Mouse (Mus musculus): ENCODE data around the gene Uvrag. TPM values are rescaled to one million over a fixed set of nuclear protein-coding genes. Genes with fewer than 3 reads are reported as not detected.
A peak's percentile ranks its signal among the peaks of the same experiment; 100 is the strongest.

The Uvrag gene
- polyA plus RNA-seq, 1 experiment from 2014 or later = 20.9 TPM

GRCm38 (mm10) chr7:99161961-99162360 is 21.0 kb upstream of the Uvrag start:
- Histone ChIP-seq H3K27ac (peak overlapping the region; percentile 66), H3K4me3 (replicated peaks) (no peak overlapping the region), H3K9ac (no peak overlapping the region), H3K4me1 (replicated peaks) (peaks cover 38% of the 10 kb centered on the region), H3K4me2 (replicated peaks) (peak overlapping the region; percentile 15), H3K36me3 (no peaks in the 10 kb centered on the region), H3K27me3 (replicated peaks) (no peaks in the 10 kb centered on the region), H3K9me3 (no peaks in the 10 kb centered on the region)
- ATAC-seq = no peak
- WGBS = 80% methylated on average over 11 of the region's 11 CpGs

GRCm38 (mm10) chr7:99161529-99161928 is 20.6 kb upstream of the Uvrag start:
- no peaks in the 10 kb centered on the region for H3K9me3 ChIP-seq
- no peaks in the 10 kb centered on the region for H3K27me3 ChIP-seq (replicated peaks)
- H3K4me2 ChIP-seq (replicated peaks) = peak overlapping the region; percentile 15
- no peak overlapping the region for H3K9ac ChIP-seq
- peaks cover 40% of the 10 kb centered on the region for H3K4me1 ChIP-seq (replicated peaks)
- ATAC-seq = peak; percentile 81
- no peaks in the 10 kb centered on the region for H3K36me3 ChIP-seq
- H3K27ac ChIP-seq = peak overlapping the region; percentile 66
- no peak overlapping the region for H3K4me3 ChIP-seq (replicated peaks)
- 26% methylated on average over 4 of the region's 4 CpGs for WGBS

GRCm38 (mm10) chr7:99160995-99161394 is 20.1 kb upstream of the Uvrag start:
- no peak overlapping the region for H3K9ac ChIP-seq
- peak; percentile 7; the same call in 1 of the 2 replicates for ATAC-seq
- no peaks in the 10 kb centered on the region for H3K36me3 ChIP-seq
- H3K4me2 ChIP-seq (replicated peaks) = no peak overlapping the region
- H3K4me3 ChIP-seq (replicated peaks) = no peak overlapping the region
- WGBS = 70% methylated on average over 7 of the region's 7 CpGs
- H3K9me3 ChIP-seq = no peaks in the 10 kb centered on the region
- H3K27me3 ChIP-seq (replicated peaks) = no peaks in the 10 kb centered on the region
- H3K27ac ChIP-seq = peak overlapping the region; percentile 66
- H3K4me1 ChIP-seq (replicated peaks) = peaks cover 46% of the 10 kb centered on the region

GRCm38 (mm10) chr7:99159446-99159845 is 18.5 kb upstream of the Uvrag start:
- Histone ChIP-seq H3K36me3 (no peaks in the 10 kb centered on the region), H3K9ac (no peak overlapping the region), H3K9me3 (no peaks in the 10 kb centered on the region), H3K27ac (no peak overlapping the region), H3K27me3 (replicated peaks) (no peaks in the 10 kb centered on the region), H3K4me2 (replicated peaks) (no peak overlapping the region), H3K4me1 (replicated peaks) (peaks cover 52% of the 10 kb centered on the region), H3K4me3 (replicated peaks) (no peak overlapping the region)
- 80% methylated on average over 2 of the region's 2 CpGs for WGBS
- ATAC-seq = no peak

DNA sequence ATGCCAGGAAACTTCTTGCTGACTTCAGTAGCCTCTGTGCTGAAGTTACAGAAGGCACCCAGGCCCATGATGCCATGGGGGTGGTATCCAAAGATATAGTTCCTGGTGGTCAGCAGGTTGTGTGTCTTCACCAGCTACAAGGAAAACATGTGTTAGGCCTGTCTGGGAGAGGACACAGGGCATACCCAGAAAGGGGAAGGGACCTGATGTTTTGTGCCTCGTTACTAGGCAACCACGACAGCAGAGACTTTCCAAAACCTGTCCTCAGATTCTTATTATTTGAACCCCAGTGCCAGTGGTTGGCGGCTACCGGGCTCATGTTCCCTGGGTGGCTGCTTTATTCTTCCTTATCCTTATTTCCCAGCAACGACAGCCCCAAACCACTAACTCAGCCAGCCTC is 18.0 kb upstream of the Uvrag start:
- no peak overlapping the region for H3K4me2 ChIP-seq (replicated peaks)
- peaks cover 53% of the 10 kb centered on the region for H3K4me1 ChIP-seq (replicated peaks)
- no peaks in the 10 kb centered on the region for H3K27me3 ChIP-seq (replicated peaks)
- no peak overlapping the region for H3K9ac ChIP-seq
- no peaks in the 10 kb centered on the region for H3K36me3 ChIP-seq
- no peak for ATAC-seq
- 81% methylated on average over 5 of the region's 5 CpGs for WGBS
- no peak overlapping the region for H3K4me3 ChIP-seq (replicated peaks)
- no peaks in the 10 kb centered on the region for H3K9me3 ChIP-seq
- H3K27ac ChIP-seq = no peak overlapping the region

GRCm38 (mm10) chr7:99158011-99158410 is 17.1 kb upstream of the Uvrag start:
- Histone ChIP-seq H3K9me3 (no peaks in the 10 kb centered on the region), H3K27ac (no peak overlapping the region), H3K27me3 (replicated peaks) (no peaks in the 10 kb centered on the region), H3K9ac (no peak overlapping the region), H3K4me3 (replicated peaks) (no peak overlapping the region), H3K36me3 (no peaks in the 10 kb centered on the region), H3K4me2 (replicated peaks) (no peak overlapping the region), H3K4me1 (replicated peaks) (peaks cover 44% of the 10 kb centered on the region)
- no peak for ATAC-seq
- WGBS = 83% methylated on average over 8 of the region's 8 CpGs

GRCm38 (mm10) chr7:99156737-99157136 is 15.8 kb upstream of the Uvrag start:
- no peak overlapping the region for H3K4me3 ChIP-seq (replicated peaks)
- H3K9ac ChIP-seq = no peak overlapping the region
- H3K27ac ChIP-seq = no peak overlapping the region
- 84% methylated on average over 10 of the region's 10 CpGs for WGBS
- ATAC-seq = no peak
- H3K9me3 ChIP-seq = no peaks in the 10 kb centered on the region
- no peaks in the 10 kb centered on the region for H3K36me3 ChIP-seq
- peaks cover 35% of the 10 kb centered on the region for H3K4me1 ChIP-seq (replicated peaks)
- no peaks in the 10 kb centered on the region for H3K27me3 ChIP-seq (replicated peaks)
- H3K4me2 ChIP-seq (replicated peaks) = no peak overlapping the region

- H3K27me3 ChIP-seq (replicated peaks) = no peaks in the 10 kb centered on the region
- H3K27ac ChIP-seq = peak overlapping the region; percentile 77
- peak; percentile 82 for ATAC-seq
- H3K36me3 ChIP-seq = no peaks in the 10 kb centered on the region
- H3K4me2 ChIP-seq (replicated peaks) = peak overlapping the region; percentile 57
- WGBS = 15% methylated on average over 17 of the region's 17 CpGs
- H3K4me3 ChIP-seq (replicated peaks) = peak overlapping the region; percentile 19; the same call in 1 of the 2 replicates
- H3K9me3 ChIP-seq = no peaks in the 10 kb centered on the region
- H3K4me1 ChIP-seq (replicated peaks) = peaks cover 30% of the 10 kb centered on the region
- peak overlapping the region; percentile 20; the same call in 1 of the 2 replicates for H3K9ac ChIP-seq
Measured at GRCm38 (mm10) chr7:99155311-99156289, 14.7 kb upstream of the Uvrag start.

DNA sequence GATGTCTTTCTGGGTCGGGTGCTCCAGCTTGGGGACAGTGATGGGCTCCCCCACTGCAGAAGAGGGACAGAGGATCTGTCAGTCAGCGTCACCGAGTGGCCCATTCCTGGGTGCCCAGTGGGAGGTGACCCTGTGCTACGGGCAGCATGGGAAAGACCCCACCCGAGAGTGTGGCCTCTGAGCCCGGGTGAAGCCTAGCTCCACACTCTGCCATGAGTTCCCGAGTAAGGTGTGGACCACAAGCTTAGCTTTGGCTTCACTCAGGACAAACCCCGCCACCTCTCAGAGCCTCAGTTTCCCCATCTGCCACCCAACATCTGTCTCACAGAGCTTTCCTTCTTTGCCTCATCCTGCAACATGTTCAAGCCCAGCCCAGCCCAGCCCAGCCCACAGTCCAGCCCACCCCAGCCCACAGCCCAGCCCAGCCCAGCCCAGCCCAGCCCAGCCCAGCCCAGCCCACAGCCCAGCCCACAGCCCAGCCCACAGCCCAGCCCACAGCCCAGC is 13.8 kb upstream of the Uvrag start:
- 55% methylated on average over 8 of the region's 8 CpGs for whole genome bisulfite sequencing
- no peaks in the 10 kb centered on the region for H3K36me3 ChIP-seq
- ATAC-seq = peak; percentile 48
- H3K27ac ChIP-seq = no peak overlapping the region
- peaks cover 29% of the 10 kb centered on the region for H3K4me1 ChIP-seq (replicated peaks)
- H3K9ac ChIP-seq = no peak overlapping the region
- no peak overlapping the region for H3K4me2 ChIP-seq (replicated peaks)
- H3K27me3 ChIP-seq (replicated peaks) = no peaks in the 10 kb centered on the region
- H3K9me3 ChIP-seq = no peaks in the 10 kb centered on the region
- no peak overlapping the region for H3K4me3 ChIP-seq (replicated peaks)

DNA sequence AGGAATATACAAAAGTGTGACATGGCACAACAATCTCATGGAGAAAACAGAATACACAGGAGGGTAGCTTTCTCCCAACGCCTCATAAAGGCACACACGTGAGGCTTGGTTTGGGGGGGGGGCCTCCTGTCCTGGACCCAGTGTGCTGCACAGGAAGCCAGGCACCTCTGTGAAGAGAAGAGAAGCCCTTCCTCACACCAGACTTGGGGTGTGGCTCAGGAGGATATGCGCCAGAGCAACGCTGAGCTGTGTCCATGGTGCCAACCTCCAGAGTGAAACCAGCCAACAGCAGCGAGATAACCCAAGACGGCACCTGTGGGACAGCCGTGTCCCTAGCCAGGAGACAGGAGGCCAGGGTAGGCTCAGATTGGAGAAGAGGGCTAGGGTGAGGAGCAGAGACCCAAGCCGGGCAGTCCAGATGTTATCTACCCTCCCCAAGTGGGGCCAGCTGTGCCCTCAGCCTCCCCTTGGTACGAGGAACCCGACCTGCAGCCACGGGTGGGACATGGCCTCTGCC is 12.8 kb upstream of the Uvrag start:
- WGBS = 88% methylated on average over 11 of the region's 11 CpGs
- Histone ChIP-seq H3K36me3 (no peaks in the 10 kb centered on the region), H3K27me3 (replicated peaks) (no peaks in the 10 kb centered on the region), H3K4me2 (replicated peaks) (no peak overlapping the region), H3K9me3 (no peaks in the 10 kb centered on the region), H3K4me3 (replicated peaks) (no peak overlapping the region), H3K9ac (no peak overlapping the region), H3K4me1 (replicated peaks) (peaks cover 29% of the 10 kb centered on the region), H3K27ac (no peak overlapping the region)
- ATAC-seq = no peak

- Histone ChIP-seq H3K4me2 (replicated peaks) (no peak overlapping the region), H3K4me3 (replicated peaks) (no peak overlapping the region), H3K27me3 (replicated peaks) (no peaks in the 10 kb centered on the region), H3K9me3 (no peaks in the 10 kb centered on the region), H3K36me3 (no peaks in the 10 kb centered on the region), H3K4me1 (replicated peaks) (peaks cover 25% of the 10 kb centered on the region), H3K27ac (no peak overlapping the region), H3K9ac (no peak overlapping the region)
- ATAC-seq = no peak
- WGBS = 83% methylated on average over 8 of the region's 8 CpGs
Measured at GRCm38 (mm10) chr7:99152756-99153155, 11.8 kb upstream of the Uvrag start.

- Histone ChIP-seq H3K4me3 (replicated peaks) (no peak overlapping the region), H3K27me3 (replicated peaks) (no peaks in the 10 kb centered on the region), H3K4me2 (replicated peaks) (no peak overlapping the region), H3K9ac (no peak overlapping the region), H3K9me3 (no peaks in the 10 kb centered on the region), H3K36me3 (no peaks in the 10 kb centered on the region), H3K27ac (no peak overlapping the region), H3K4me1 (replicated peaks) (peaks cover 15% of the 10 kb centered on the region)
- ATAC-seq = peak; percentile 68
- 11% methylated on average over 7 of the region's 7 CpGs for WGBS
Measured at GRCm38 (mm10) chr7:99151342-99151741, 10.4 kb upstream of the Uvrag start.
